Mouse (Mus musculus): Measurements from ENCODE around the gene Gm19935.
A peak's percentile ranks its signal among the peaks of the same experiment; 100 is the strongest.

The Gm19935 gene

GRCm38 (mm10) chr8:90817293-90817692, at the start of gene Gm19935:
Gene Gm19935, minus strand, starts transcription at chr8:90817393.
- no peak for DNase-seq (ENCODE audit: low read depth)

- DNase-seq (ENCODE audit: low read depth), result peak; percentile 67
These were observed 44.8 kb upstream of the Gm19935 start for GRCm38 (mm10) chr8:90862038-90862437.

- DNase-seq (ENCODE audit: low read depth), result no peak
These were observed 44.2 kb upstream of the Gm19935 start for GRCm38 (mm10) chr8:90861266-90861944.

- DNase-seq (ENCODE audit: low read depth), result no peak
These were observed 40.9 kb upstream of the Gm19935 start for GRCm38 (mm10) chr8:90858071-90858470.

GRCm38 (mm10) chr8:90856952-90857351, 39.8 kb upstream of the Gm19935 start:
- no peak for DNase-seq (ENCODE audit: low read depth)

GRCm38 (mm10) chr8:90856171-90856570, 39.0 kb upstream of the Gm19935 start:
- DNase-seq (ENCODE audit: low read depth), result no peak

- DNase-seq (ENCODE audit: low read depth), result peak; percentile 59
These were observed 37.5 kb upstream of the Gm19935 start for GRCm38 (mm10) chr8:90854671-90855161.

- DNase-seq (ENCODE audit: low read depth), result no peak
These were observed 36.9 kb upstream of the Gm19935 start for GRCm38 (mm10) chr8:90853971-90854670.

- DNase-seq (ENCODE audit: low read depth), result no peak
These were observed 34.4 kb upstream of the Gm19935 start for GRCm38 (mm10) chr8:90851544-90851943.

GRCm38 (mm10) chr8:90849462-90850050, 32.4 kb upstream of the Gm19935 start:
- no peak for DNase-seq (ENCODE audit: low read depth)

- DNase-seq (ENCODE audit: low read depth), result no peak
These were observed 30.8 kb upstream of the Gm19935 start for GRCm38 (mm10) chr8:90847980-90848379.

GRCm38 (mm10) chr8:90844179-90844967, 27.2 kb upstream of the Gm19935 start:
- DNase-seq (ENCODE audit: low read depth), result no peak

GRCm38 (mm10) chr8:90843127-90843526, 25.9 kb upstream of the Gm19935 start:
- no peak for DNase-seq (ENCODE audit: low read depth)

- no peak for DNase-seq (ENCODE audit: low read depth)
These were observed 24.1 kb upstream of the Gm19935 start for GRCm38 (mm10) chr8:90841321-90841720.

GRCm38 (mm10) chr8:90839725-90840714, 22.8 kb upstream of the Gm19935 start:
- DNase-seq (ENCODE audit: low read depth), result peak; percentile 58

- no peak for DNase-seq (ENCODE audit: low read depth)
These were observed 20.2 kb upstream of the Gm19935 start for GRCm38 (mm10) chr8:90837440-90837839.

GRCm38 (mm10) chr8:90834321-90834672, 17.1 kb upstream of the Gm19935 start:
- DNase-seq (ENCODE audit: low read depth), result no peak

GRCm38 (mm10) chr8:90833628-90834320, 16.6 kb upstream of the Gm19935 start:
- no peak for DNase-seq (ENCODE audit: low read depth)

- no peak for DNase-seq (ENCODE audit: low read depth)
These were observed 15.5 kb upstream of the Gm19935 start for GRCm38 (mm10) chr8:90832576-90833289.

GRCm38 (mm10) chr8:90830980-90831379, 13.8 kb upstream of the Gm19935 start:
- no peak for DNase-seq (ENCODE audit: low read depth)

All from fibroblast of lung, adult 2 months (primary cell).